Mouse (Mus musculus) right cerebral cortex, postnatal 25 days (tissue): ENCODE results near the gene Tmem131l.

Experiments
- DNase-seq: peaks from one replicate; pipeline ENCODE4 v3.0.0; 2022

The Tmem131l gene

DNA sequence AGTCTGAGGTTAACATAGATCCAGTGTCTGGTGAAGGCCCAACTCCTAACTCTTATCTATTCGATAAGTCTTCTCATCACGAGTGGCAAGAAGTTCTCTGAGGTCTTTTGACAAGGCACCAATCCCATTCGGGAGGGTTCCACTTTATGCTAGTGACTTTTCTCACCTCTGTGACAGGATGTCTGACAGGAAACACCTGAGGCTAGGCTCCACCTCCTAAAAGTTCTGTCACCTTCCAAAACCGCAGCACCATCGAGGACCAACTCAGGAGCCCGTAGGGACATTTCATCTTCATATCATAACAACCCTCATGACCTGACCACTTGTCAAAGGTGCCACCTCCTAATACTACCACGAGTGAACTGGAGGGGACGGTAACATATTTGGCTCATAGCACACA, 6.2 kb upstream of the Tmem131l start:
- DNase-seq = no peak

DNA sequence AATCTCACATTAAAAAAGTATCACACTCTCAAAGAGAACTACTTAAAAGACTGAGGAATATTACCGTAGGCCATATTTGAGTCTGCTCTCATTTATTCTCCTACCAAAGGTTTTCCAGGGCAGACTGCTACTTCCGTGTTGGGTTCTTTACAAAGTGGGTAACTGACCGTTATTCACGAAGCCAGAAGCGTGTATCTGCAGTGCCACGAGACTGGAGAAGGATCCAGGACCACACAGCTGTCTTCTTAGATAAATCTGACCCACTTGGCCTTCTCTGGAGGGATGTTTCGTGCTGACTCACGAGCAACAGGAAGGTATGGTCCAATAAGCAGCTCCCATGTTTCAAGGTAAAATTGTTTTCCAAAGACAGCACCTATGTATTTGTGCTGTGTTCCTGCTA, 1.8 kb upstream of the Tmem131l start:
- DNase-seq = no peak

DNA sequence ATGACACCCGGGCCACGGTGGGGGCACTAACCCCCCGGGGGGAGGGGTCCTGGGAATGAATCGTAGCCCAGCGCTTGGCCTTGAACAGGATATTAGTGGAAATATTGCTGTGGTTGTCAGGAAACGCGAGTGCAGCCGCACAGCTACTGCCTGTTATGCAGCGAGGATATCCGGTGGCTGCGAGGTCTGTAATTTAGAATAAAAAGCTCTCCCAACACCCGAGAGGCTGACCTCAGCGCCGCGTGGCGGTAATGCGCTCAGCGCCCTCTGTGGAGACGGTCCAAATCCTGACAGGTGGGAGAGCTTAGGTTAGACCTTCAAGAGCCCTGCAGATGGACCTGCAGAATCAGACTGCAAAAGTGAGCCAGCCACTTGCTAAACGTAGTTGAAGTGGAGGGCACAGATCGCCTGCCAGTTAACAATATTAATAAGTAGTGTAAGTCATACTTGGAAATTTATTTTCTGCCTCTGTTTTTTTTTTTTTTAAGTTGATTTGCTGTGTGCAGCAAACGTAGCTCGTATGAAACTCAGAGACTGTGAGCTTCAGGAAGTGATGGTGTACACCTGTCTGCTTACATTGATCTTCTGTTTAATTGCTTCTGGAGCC, 604 bp upstream of the Tmem131l start:
- DNase-seq = peak; percentile 36

DNA sequence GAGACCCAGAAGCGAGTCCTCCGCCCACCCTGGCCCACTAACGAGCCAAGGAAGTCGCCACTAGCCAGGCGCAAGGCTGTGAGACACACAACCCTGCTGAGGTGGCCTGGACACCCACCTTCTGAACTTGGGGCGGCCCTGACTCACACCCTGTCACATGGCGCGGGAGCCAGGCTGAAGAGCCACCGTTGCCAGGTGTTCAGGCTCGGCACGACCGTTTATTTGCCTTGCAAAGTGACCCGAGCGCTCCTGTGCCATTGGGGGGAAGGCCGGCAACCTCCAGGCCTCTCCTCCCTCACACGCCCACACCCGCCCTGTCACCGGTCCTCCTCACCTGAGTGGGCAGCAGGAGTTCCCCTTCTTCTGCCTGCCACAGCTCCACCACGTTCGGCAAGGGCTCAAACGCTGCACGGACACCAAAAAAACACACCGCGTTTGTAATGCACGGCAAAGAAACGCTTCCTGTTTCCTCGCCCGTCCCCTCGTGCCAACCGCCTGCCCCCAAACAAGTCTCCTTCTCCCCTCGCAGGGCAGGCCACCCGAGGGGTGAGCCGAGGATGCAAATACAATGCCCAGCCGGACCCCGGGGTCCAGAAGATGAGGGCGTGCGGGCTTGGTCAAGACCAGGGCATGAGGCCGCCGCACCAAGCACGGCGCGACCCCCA, 862 bp downstream of the Tmem131l start:
- DNase-seq = peak; percentile 49

DNA sequence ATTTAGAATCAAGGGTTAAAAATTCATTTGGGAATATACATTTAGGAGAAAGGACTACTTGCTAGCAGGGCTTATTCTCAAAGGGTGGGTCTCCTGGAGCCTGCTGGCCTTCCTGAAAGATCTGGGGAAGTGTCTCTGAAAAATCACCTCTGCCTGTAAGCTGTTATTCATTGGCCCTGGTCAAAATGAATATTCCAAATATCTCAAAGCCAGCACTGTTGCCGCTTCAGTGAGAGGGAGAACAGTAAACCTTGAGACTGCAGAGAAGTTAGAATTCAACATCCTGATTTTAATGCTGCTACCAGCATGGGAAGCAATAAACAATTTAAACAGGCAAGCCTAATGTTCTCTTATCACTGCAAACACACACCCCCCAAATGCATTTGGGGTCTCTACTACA, 1.8 kb downstream of the Tmem131l start:
- no peak for DNase-seq

DNA sequence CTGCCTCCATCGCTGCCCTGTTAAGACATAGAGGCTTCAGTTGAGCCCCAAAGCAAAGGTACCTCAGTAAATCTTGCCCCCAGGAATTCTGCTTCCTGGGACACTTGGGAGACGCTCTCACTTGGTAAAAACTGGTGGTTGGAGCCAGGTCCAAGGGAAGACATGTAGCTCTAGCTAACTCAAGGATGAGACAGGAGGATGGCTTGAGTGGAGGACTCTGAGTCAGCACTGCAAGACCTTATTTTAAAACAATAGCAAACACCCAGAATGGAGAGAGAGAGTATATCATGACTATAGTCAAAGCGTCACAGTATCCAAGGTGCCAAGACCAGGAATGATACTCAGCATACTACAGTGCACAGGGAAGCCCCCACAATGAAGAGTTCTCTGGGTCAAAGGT, 2.4 kb downstream of the Tmem131l start:
- DNase-seq = no peak

DNA sequence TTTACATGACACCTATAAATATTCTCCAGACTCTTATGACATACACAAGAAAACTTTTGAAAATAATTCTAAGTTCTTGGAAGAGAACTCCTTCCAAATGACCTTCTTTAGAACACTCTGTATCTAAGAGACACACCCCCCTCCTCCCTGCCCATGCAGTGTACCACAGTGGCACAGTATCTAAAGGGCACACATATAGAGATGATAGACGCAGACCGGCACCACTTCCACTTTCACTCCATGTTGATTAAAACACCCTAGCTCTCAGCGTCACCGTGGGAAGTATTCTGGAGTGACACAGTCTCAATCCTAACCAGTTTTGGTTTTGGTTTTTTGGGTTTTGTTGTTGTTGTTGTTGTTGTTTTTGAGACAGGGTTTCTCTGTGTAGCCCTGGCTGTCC, 3.1 kb downstream of the Tmem131l start:
- no peak for DNase-seq

DNA sequence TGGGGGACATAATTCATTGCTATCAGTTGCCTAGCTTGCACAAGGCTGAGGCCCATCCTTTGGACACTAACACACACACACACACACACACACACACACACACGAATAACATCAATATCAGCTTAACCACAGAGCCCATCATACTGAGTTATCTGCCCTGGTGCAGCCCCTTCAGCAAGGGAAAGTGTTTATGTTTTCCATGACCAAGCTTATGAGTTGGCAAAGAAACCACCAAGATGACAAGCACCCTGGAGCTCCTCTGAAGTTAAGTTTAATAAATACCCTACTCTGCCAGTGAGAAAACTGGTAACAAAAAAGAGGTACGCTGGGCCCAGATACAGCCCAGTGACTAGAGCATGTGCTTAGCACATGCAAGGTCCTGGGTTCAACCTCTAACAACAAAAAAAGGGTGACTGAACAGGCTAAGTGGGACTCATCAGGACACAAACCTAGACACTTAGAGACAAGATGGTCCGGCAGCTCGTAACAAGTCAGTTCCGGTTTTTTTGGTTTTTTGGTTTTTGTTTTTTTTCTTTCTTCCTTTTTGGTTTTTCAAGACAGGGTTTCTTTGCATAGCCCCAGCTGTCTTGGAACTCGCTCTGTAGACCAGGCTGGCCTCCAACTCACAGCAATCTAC, 4.1 kb downstream of the Tmem131l start:
- no peak for DNase-seq

DNA sequence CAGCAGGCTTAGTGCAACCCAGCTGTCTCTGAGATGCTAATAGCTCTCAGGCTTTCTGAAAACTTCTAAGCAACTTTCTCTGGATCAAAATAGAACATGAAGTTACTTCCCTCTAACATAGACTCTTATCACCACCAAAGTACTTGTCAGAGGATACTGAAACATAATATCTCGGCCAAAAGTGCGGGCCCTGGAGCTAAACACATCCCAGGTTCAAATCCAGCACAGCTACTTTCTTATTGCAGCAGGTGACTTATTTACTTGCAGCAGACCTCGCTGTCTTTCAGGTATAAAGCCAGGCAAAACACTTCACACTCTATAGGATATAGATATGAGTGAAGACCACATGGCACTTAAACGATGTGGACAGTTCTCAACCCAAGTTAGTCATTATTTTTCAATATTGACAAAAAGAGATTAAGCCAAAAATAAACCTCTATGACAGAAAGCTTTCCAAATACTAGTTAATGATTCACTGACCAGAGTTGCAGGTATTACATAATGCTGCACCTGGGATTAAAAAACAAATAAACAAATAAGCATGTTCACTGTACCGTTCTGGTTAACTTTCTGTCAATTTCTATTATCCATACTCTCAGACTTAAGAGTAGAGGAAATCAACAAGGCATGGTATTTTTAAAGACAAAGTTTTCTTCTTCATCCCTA, 5.7 kb downstream of the Tmem131l start:
- no peak for DNase-seq

DNA sequence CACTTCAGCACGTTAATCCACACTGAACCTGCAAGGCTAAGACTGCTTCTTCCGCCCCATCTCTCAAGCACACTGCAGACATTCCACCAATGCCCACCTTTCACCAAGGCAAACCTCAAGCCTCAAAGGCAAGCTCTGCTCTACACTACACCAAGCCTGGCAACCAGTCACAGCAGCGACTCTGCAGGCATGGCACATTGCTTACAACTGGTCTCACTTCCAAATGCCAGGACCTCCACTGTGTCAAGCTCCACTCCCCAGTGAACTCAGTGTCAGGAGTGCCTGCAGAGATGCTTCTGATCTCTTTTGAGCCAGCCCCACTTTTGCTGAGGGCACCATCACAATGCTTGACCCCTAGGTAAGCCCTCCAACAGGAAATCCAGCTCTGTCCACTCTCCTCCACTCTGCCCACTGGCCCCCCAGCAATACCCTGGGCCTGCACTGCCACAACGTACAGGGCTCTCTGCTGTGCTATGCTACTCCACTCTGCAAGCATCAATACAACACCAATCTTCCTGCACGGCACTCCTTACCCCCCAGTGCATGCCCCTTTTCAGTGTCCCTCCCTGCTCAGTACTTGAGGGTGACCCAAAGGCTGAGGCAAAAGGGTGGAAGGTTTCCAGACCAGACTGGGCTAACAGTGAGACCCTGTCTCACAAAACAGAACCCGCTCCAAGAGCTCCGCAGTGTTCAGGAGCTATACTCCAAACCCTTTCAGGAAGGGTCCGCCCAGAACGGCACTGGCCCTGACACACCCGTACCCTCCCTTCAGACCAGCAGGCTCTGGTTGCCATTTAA, 6.8 kb downstream of the Tmem131l start:
- DNase-seq = no peak

DNA sequence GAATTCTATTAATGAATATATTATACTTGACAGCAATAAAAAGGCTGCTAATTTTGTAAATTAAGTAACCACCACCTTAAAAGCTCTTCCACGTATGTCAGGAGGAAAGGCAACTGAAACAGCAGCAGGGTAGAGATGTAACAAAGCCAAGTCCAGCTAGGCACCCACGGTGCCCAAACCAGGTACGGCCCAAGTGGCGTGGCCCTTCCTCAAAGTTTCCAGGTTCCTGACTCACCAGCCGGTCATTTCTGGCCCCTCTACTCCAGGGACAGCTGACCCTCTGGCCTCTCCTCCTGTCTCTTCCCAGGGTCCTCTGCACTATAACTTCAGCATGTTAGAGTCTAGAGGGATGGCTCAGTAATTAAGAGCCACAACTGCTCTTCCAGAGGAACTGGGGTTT, 7.6 kb downstream of the Tmem131l start:
- DNase-seq = no peak

DNA sequence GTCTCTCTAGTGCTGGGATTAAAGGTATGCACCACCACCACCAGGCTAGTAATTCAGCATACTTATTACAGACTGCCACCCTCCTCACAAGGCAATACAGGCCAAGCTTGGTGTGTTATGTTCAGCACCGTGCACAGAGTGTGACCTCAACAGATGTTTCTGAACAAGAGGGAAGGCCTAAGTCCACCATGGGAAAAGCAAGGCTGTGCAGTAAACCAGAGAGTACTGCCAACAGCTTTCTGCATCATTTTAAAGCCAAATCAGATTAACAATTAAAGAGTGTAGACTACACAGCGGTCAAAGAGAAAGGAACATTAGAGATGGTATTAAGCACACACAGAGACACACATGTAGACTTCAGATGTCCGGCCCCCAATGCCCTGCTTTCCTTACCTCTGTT, 8.8 kb downstream of the Tmem131l start:
- DNase-seq = no peak

DNA sequence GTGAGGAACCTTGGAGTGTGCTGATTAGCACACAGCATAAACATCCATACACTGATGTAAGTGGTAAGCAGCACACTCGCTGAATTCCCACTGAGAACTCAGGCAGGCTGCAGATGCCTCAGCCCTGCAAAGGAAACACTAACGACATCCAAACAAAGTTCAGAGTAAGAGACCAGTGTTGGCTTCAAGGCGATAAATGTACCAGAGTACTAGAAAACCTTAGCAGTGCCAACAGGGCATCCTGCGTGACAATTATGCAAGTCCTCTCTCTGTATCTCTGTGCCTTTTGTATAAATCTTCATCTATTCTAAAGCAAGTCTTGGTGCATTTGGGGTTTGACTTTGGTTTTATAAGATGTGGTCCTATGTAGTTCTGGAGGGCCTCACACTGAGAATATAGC, 11.0 kb downstream of the Tmem131l start:
- no peak for DNase-seq

DNA sequence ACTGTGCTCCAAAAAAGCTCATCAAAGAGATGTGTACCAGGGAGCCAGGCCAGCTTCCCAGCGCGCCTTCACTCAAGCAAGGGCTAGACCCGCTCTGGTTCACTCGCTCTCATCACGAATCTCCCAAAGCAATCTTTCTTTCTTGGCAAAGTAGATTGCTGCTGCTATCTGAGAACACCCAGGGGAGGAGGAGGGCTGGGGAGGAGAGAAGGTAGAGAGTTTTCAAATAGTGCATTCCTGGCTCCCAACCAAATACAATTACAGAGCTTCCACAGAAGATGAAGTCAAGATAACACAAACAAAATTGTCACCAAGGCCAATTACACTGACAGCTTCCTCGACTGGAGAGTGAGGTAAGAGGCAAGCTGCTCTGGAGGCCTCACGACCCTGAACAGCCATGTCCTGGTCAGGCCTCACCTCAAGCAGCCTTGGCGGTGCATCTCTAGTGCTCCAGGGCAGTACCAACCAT, 12.2 kb downstream of the Tmem131l start:
- no peak for DNase-seq

DNA sequence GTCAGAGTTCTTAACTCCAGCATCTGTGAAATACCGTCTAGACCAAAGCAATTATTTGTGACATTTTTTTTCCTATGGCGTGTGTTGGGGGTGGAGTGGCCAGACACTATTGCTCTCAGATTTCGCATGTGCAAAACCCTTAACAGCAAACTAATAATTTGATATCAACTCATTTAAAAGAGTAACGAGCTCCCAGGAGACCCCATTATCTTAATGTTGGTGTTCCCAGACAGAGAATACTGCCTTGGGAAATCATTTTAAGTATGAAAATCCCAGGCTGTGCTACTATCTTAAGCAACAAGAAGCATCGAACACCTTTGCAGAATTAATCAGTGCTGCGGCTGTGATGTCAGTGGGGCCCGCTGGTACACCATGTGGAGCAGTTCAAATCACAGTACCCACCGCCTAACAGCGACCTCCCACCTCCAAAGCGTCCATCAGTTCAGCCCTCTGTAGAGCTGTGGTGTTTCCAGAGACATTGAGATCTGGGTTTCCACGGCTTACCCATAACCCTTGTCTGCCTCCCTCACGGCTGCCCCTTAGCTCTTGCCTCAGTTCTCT, 15.4 kb downstream of the Tmem131l start:
- DNase-seq = no peak

DNA sequence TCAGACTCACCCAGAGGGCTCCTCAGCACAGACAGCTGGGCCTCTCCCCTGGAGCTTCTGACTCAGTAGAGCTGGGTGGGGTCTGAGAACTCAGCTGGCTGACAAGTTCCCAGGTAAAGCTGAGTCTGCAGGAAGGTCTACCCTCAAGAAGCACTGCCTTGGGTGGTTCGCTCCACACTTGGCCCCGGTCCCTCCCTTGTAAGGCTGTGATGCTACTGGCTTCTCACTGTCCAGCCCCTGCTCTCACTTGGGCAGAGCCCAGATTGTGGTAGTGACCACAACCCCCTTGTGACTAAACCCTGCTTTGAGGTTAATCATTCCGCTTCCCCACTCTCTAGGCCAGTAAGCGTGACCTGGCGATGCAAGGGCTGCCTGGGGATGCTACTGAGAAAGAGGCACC, 17.3 kb downstream of the Tmem131l start:
- no peak for DNase-seq

DNA sequence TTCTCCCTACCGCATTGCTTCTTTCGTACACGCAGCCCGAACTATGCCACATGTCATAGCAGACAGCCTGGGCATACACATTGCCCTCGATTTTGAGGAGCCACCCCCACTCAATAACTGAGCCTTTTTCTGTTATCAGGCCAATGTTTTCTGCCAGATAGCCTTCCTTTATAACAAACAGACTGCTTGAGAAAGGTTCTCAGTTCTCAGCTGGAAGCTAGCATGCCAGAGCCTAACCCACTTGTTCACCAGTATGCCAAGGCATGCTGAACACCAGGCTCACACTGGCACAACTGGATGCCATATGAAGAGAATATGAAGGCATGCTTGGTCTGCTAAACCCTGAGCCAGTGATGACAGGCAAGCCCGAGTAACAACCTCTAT, 17.8 kb downstream of the Tmem131l start:
- DNase-seq = no peak

DNA sequence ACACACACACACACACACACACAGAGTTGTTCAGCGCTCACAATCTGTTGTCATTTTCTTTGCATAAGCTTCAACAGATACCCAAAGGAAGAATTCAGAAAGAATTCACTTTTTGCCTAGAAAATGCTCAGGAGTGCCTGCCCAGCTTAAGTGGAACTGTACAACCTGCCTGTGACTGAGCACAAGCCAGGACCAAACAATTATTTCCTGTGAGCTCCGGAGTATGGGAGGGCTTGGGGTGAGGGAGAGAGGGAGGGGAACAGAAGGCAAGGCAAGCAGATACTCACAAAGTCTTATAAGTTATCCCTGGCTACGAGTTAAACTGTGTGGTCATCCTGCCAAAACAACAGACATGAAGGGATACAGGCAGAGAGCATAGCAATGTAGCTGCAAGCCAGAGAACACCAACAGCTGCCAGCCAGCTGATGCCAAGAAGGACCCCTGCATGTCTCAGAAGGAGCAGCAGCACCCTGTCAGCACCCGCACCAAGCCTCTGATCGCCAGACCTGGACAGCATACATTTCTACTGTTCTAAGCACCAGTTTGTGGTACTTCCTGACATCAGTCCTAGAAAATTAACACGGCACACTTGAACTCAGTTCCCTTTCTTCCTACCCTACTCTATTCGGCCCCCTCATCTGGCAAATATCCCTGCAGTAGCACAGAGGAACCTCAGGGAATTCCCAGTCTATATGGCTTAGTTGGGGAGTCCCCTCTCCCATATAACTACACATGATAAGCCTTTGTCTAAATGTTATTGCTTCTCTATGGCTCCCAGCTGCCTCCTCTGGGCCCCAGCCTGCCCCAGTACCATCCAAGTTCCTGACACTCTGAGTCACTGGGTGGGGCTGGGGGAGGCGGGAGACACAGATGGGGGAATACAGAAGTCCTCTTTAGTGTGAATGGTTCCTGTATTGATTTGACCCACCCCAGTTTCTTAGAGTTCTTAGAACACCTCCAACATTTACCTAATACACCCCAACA, 18.5 kb downstream of the Tmem131l start:
- DNase-seq = no peak

DNA sequence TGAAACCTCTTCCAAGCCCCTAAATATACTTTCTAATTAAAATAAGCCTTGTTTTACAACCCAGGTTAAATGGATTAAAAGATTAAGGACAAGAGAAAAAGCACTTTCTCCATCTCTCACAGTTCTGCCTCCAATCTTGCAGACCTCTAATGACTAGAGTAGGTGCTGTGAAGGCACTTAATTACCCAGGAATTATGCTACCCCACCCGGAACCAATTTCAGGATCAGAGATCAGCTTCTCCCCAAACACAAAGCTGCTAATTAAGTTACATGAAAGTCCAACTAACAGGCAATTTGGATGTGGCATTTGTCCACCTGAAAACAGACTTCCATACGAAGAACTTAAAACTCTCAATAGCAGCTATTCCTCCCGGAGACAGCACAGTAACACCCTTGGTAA, 19.4 kb downstream of the Tmem131l start:
- DNase-seq = no peak

DNA sequence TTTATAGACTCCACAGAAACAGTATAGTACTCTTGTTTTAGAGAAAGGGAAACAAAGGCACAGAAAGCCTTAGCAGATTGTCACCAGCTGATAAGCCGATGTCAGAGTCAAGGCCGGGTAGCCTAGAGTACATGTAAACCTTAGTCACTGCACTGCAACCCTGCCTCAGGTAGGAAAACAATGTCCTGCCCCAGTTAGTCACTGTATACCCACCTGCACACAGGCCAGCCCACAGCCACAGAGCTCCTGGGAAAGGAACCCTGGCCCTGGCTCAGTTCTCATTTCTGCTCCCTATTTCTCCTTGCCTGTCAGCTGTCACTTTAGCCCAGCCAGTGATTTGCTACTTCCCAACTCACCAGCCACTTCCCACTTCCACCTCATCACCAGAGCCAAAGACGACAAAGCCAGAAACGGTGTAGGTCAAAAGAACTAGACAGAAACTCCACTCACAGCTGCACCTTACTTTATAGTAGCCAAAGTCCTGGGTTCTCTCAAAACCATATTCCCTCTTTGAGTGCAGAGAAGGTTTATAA, 24.4 kb downstream of the Tmem131l start:
- DNase-seq = no peak

DNA sequence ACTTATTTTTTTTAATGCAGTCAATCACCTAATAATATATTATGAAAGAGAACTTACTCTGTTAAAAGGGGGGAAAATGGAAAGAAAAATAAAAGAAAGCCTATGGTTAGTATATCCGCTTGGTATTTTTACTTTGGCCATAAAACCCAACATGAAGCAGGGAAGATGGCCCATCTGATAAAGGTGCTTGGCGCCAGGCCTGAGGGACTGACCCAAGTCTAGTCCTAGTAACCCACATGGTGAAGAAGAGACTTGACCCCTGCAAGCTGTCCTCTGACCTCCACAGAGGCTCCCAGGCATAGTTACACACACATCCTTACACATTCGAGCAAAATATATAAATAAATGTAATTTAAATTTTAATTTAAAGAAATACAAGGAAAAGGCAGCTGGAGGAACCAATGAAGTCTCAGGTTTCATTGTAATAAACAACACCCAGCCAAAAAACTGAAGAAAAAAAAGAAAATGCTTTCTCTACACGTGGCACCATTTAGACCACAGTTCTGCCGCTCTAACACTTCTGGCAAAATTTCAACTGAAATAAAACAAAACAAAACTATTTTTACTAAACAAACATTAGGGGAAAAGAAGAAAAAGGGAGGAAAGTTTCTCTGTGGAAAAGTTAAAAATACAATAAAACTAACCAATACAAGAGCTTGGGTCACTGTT, 28.8 kb downstream of the Tmem131l start:
- no peak for DNase-seq
